Mouse (Mus musculus) small intestine, adult 2 months (tissue): ENCODE results near the gene BC004004.

Experiments
- CTCF ChIP-seq: fragments of 200-500 bp; IDR thresholded peaks from 2 replicates; pipeline ENCODE4 v1.5.1; 2012; ENCODE audit warnings: low read depth, mild to moderate bottlenecking, control low read depth, inconsistent platforms, low read length, moderate library complexity, mixed read lengths; ENCODE audit not compliant: insufficient replicate concordance, insufficient read length; ENCODE audit errors: extremely low read depth
- POLR2A ChIP-seq: fragments of 200-500 bp; IDR thresholded peaks from 2 replicates; pipeline ENCODE4 v1.6.1; 2012; ENCODE audit warnings: low read depth, mild to moderate bottlenecking, control low read depth, inconsistent platforms, low read length, moderate library complexity

GRCm38 (mm10) chr17:29321765-29322602 is 53.4 kb downstream of the BC004004 start:
- no peak for TF ChIP-seq POLR2A
- no peak for TF ChIP-seq CTCF
